Mouse (Mus musculus) embryonic facial prominence, embryonic 11.5 days (tissue): ENCODE data around the gene Tead2. TPM values are rescaled to one million over a fixed set of nuclear protein-coding genes. Genes with fewer than 3 reads are reported as not detected.
A peak's percentile ranks its signal among the peaks of the same experiment; 100 is the strongest.

Source experiments
- ATAC-seq: fragments of 200-750 bp; cut with Nextera tagmentation; replicated peaks from 2 replicates; pipeline ENCODE4 v1.8.0; 2017; ENCODE audit warnings: low read depth; ENCODE audit not compliant: insufficient number of reproducible peaks, low FRiP score, low TSS enrichment
- DNase-seq: peaks from one replicate; pipeline ENCODE4 v3.0.0-alpha.2; 2015; ENCODE audit warnings: low spot score
- H3K27ac ChIP-seq: fragments of 300-500 bp; sonication (generic); replicated peaks from 2 replicates; pipeline ENCODE4 v1.5.1; 2014; ENCODE audit warnings: mild to moderate bottlenecking, low read depth, low read length, control low read depth
- H3K27me3 ChIP-seq: fragments of 300-500 bp; sonication (generic); 2 replicates; pipeline ENCODE4 v1.6.1; 2014; ENCODE audit warnings: mild to moderate bottlenecking, low read length, moderate library complexity, mixed read lengths; ENCODE audit not compliant: control insufficient read depth, insufficient read depth
- H3K36me3 ChIP-seq: fragments of 300-500 bp; sonication (generic); replicated peaks from 2 replicates; pipeline ENCODE4 v1.6.1; 2014; ENCODE audit warnings: low read depth, mild to moderate bottlenecking, low read length, moderate library complexity, mixed read lengths; ENCODE audit not compliant: control insufficient read depth, insufficient read depth
- H3K4me1 ChIP-seq: fragments of 300-500 bp; sonication (generic); 2 replicates; pipeline ENCODE4 v1.6.1; 2014; ENCODE audit warnings: low read length, mixed read lengths; ENCODE audit not compliant: control insufficient read depth, insufficient read depth
- H3K4me2 ChIP-seq: fragments of 300-500 bp; sonication (generic); 2 replicates; pipeline ENCODE4 v1.6.1; 2014; ENCODE audit warnings: low read depth, mild to moderate bottlenecking, control low read depth, low read length, moderate library complexity
- H3K4me3 ChIP-seq: fragments of 300-500 bp; sonication (generic); 2 replicates; pipeline ENCODE4 v1.5.1; 2014; ENCODE audit warnings: low read depth, low read length, control low read depth
- H3K9ac ChIP-seq: fragments of 300-500 bp; sonication (generic); replicated peaks from 2 replicates; pipeline ENCODE4 v1.6.1; 2014; ENCODE audit warnings: mild to moderate bottlenecking, control low read depth, low read length
- H3K9me3 ChIP-seq: fragments of 300-500 bp; sonication (generic); replicated peaks from 2 replicates; pipeline ENCODE4 v1.6.1; 2016; ENCODE audit warnings: mild to moderate bottlenecking, low read length, inconsistent platforms, mixed read lengths; ENCODE audit not compliant: control insufficient read depth
- WGBS: fragments of 180-500 bp; shearing (Covaris S2); extraction: QIAGEN DNeasy Blood & Tissue Kit; methylation state at CpG from one replicate; pipeline ENCODE4 v1.1.7; 2014; 5-methylcytosine and 5-hydroxymethylcytosine counted together
- polyA plus RNA-seq: library from polyadenylated mRNA; unstranded; fragments of >200 nt; fragmentation: Nextera tagmentation; extraction: Ambion mirVana; gene quantifications from 2 replicates; pipeline ENCODE4 v1.2.1, GENCODE M21; 2014

The Tead2 gene
- polyA plus RNA-seq, 1 experiment from 2014 or later: 285 TPM

DNA sequence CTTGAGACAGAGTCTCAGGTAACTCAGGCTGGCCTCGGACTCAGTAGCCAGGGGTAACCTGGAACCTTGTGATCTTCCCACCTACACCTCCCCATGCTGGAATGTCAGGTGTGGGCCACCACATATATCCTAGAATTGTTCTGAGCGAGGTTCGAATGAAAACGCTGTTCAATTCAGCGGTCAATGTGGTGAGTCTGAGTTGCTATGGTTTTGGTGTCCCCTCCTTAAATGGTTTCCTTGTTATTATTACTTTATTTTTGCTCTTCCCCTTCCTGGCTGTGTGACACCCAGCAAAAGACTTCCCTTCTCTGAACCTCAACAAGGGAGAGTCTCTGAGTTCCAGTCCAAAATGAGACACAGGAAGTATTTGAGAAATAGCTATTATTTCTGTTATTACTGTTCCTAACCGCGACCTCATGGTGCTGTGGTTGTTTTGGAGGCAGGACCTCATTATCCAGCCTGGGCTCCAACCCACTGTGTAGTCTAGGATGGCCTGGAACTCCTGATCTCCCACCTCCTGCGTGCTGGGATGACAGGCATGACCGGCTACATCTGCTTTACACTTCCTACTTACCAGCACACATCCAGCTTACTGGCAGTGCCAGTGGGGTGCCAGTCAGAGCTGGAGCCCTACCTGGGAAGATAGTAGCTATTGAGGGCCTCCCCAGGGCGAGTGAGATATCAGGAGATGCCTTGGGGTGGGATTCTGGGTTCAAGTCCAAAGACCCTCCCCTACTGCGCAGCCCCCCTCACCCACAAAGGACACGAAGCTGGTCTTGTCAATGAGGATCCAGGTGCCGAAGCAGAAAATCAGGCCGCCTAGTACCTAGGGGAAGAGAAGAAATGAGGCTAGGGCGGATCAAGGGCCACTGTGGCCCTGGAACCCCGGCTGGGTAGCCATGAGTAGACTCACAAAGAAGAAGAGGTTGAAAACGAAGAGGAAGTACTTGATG, 22.5 kb downstream of the Tead2 start:
- Histone ChIP-seq H3K36me3 (no peaks in the 10 kb centered on the region; the same call in 1 of the 2 replicates), H3K27ac (no peak overlapping the region), H3K27me3 (peaks cover 13% of the 10 kb centered on the region), H3K4me2 (no peak overlapping the region), H3K9ac (no peak overlapping the region), H3K4me3 (no peak overlapping the region), H3K4me1 (peaks cover 5% of the 10 kb centered on the region), H3K9me3 (no peaks in the 10 kb centered on the region)
- no peak for ATAC-seq
- no peak for DNase-seq
- 76% methylated on average over 17 of the region's 17 CpGs for WGBS

DNA sequence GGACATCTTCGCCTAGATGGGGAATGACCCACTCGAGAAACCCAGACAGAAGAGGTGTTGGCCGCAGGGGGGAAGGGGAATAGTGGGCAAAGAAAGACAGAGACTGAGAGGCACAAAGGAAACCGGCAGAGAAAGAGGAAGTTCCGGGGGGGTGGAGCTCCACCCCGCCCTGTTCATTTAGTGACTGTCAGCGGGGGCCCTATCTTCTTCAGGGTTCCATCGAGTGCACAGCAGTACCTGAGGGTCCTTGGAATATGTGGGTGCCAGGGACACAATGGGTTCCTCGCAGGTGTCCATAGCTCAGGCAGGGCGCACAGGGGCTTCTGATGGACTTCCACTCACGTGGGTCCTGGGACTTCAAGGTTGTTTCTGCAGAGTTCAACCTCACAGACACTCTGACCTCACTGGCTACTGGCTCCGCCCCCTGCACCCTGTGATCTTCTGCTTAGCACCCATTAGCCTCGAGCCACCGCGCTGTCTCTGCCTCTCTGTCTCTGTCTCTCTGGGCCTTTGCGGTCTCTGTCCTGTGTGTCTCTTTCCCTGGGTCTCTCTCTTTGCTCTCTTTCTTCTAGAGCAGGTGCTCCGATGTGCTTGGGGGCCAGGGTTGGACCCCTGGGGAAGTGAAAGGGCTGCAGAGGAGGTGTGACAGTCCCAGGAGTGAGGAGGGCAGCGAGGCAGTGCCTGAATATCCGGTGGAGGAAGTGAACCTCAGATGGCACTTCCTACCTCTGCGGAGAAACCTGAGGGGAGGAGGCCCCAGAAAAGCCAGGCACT, 23.4 kb downstream of the Tead2 start, which contains the start of gene Cd37:
Gene Cd37 (minus strand): TSS at position 393 of the 774 bp plus-strand sequence.
- no peaks in the 10 kb centered on the region for H3K9me3 ChIP-seq
- no peak within 1 kb of the TSS for H3K27ac ChIP-seq
- H3K4me1 ChIP-seq: peaks cover 2% of the 10 kb centered on the region
- 40% methylated on average over 20 of the region's 20 CpGs for WGBS
- DNase-seq (no peak), ATAC-seq (no peak)
- no peak within 1 kb of the TSS for H3K9ac ChIP-seq
- peaks cover 13% of the 10 kb centered on the region for H3K27me3 ChIP-seq
- H3K36me3 ChIP-seq: no peaks in the 10 kb centered on the region
- H3K4me3 ChIP-seq: no peak within 1 kb of the TSS
- no peak within 1 kb of the TSS for H3K4me2 ChIP-seq

DNA sequence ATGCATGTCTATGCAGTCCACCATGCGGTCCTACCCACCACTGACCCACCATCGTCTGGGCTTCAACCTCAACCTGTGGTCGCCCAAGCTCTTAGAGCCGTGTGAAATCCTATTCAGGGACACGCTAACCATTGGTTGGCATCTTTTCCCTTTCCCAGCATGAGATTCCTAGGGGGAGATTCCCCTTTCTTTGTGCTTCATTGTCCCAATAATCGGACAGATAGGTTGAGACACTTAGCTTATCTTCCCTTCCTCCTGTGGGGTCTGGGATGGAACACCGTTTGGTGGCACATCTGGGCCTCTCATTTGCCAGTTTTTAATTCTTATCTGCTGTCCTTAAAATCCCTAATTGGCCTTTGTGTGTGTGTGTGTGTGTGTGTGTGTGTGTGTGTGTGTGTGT, 24.6 kb downstream of the Tead2 start:
- no peak overlapping the region for H3K4me3 ChIP-seq
- H3K4me1 ChIP-seq: no peaks in the 10 kb centered on the region
- no peak overlapping the region for H3K27ac ChIP-seq
- WGBS: 82% methylated on average over 7 of the region's 7 CpGs
- no peak overlapping the region for H3K9ac ChIP-seq
- peaks cover 13% of the 10 kb centered on the region for H3K27me3 ChIP-seq
- no peak overlapping the region for H3K4me2 ChIP-seq
- ATAC-seq (no peak), DNase-seq (no peak)
- H3K9me3 ChIP-seq: no peaks in the 10 kb centered on the region
- no peaks in the 10 kb centered on the region for H3K36me3 ChIP-seq

DNA sequence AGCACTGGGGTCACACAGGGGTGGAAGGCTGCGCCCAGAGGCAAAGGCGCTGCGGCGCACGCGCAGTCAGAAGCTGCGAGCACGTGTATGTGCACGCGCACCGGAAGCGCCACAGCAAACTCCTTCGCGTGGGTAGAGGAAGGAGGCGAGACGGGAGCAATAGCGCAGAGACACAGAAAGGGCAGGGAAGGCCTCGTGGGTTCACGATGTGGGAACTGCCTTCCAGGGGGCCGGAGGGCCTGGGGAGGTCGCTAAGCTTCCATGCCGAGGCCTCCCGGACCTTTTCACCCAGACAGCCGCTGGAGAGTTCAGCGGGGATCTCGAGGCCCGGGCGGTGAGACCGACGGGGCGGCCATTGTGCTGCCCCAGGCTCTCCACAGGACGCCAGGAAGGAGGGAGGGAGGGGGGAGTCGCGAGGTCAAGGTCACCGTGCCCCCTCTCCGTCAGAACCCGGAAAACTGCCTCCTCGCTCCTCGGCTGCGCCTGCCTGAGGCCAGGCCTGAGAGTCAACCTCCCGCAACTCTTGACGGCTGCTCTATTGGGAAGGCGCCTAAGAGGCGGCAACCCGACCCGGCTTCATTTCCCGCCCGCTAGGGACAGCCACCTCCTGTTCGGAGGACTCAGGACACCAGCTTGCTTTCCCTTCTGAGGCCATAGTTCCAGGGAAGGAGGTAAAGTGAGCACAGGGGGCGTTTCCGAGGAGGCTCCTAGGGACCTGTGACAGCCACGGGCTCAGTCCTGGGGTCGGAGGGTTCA, 25.3 kb downstream of the Tead2 start, which contains the start of gene Slc6a16:
Gene Slc6a16 (plus strand): TSS at position 453 of the 756 bp plus-strand sequence.
- peak; percentile 66 for DNase-seq
- Histone ChIP-seq H3K4me2 (peak within 1 kb of the TSS; percentile 47), H3K4me3 (peak within 1 kb of the TSS; percentile 18), H3K27me3 (peaks cover 13% of the 10 kb centered on the region), H3K9me3 (no peaks in the 10 kb centered on the region), H3K9ac (peak within 1 kb of the TSS; percentile 47), H3K27ac (no peak within 1 kb of the TSS), H3K4me1 (no peaks in the 10 kb centered on the region), H3K36me3 (no peaks in the 10 kb centered on the region)
- 9% methylated on average over 46 of the region's 53 CpGs for whole genome bisulfite sequencing
- ATAC-seq: no peak

DNA sequence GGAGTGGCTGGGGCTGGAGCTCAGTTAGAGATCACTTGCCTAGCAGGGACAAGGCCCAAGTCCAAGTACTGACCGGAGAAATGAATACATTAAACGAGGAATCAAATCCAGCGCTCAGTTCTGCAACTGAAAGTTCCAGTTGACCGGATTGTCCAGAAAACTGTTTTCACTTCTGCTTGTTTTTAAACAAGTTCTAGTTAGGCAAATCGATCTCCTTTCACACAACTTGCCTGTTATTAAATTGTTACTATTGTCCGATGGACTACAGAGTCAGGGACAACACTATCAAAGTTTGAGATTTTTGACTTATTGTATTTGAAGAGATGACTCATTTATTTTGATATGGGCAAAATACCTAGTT, 25.8 kb downstream of the Tead2 start:
- H3K9me3 ChIP-seq: no peaks in the 10 kb centered on the region
- no peak for DNase-seq
- no peaks in the 10 kb centered on the region for H3K4me1 ChIP-seq
- no peak overlapping the region for H3K9ac ChIP-seq
- no peak overlapping the region for H3K4me3 ChIP-seq
- WGBS: 75% methylated on average over 6 of the region's 6 CpGs
- no peaks in the 10 kb centered on the region for H3K36me3 ChIP-seq
- ATAC-seq: no peak
- no peak overlapping the region for H3K27ac ChIP-seq
- no peak overlapping the region for H3K4me2 ChIP-seq
- peaks cover 10% of the 10 kb centered on the region for H3K27me3 ChIP-seq

DNA sequence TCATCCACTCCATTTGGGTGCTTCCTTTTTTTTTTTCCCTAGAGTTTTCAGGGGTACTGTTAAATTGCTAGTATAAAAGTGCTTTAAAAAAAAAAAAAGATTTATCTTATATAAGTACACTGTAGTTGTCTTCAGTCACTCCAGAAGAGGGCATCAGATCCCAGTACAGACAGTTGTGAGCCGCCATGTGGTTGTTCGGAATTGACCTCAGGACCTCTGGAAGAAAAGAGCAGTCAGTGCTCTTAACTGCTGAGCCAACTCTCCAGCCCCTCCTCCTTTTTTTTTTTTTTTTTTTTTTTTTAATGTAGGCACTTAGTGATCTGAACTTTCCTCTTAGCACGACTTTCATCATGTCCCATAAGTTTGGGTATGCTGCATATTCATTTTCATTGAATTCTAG, 32.1 kb downstream of the Tead2 start:
- H3K4me1 ChIP-seq: no peaks in the 10 kb centered on the region
- WGBS: 37% methylated on average over 3 of the region's 3 CpGs

DNA sequence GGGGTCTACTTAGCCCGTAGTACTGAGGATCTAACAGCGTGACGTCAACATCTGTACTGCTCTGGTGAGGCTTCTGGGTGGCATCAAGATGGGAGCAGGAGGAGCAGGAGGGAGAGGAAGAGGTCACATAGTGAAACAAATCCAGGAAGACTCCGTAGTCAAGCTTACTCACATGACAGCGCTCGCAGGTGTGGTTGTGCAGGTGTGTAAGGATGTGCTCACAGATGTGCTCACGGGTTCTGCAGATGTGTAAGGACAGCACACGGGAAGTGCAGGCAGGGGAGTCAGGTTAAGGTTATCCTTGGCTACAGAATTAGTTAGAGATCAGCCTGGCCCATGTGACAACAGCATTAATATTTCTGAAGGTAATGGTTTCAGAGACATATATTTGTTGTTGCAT, 38.3 kb downstream of the Tead2 start:
- H3K9me3 ChIP-seq: no peaks in the 10 kb centered on the region
- DNase-seq (no peak), ATAC-seq (no peak)
- no peaks in the 10 kb centered on the region for H3K27me3 ChIP-seq
- no peaks in the 10 kb centered on the region for H3K4me1 ChIP-seq
- H3K4me3 ChIP-seq: no peak overlapping the region
- H3K27ac ChIP-seq: no peak overlapping the region
- H3K9ac ChIP-seq: no peak overlapping the region
- WGBS: 84% methylated on average over 8 of the region's 8 CpGs
- no peak overlapping the region for H3K4me2 ChIP-seq
- no peaks in the 10 kb centered on the region for H3K36me3 ChIP-seq

More for the DNA sequence above, 32.1 kb downstream of the Tead2 start:
- ATAC-seq (no peak), DNase-seq (no peak)
- no peak overlapping the region for H3K27ac ChIP-seq
- no peak overlapping the region for H3K9ac ChIP-seq
- H3K9me3 ChIP-seq: no peaks in the 10 kb centered on the region
- no peak overlapping the region for H3K4me2 ChIP-seq
- H3K27me3 ChIP-seq: no peaks in the 10 kb centered on the region
- H3K4me3 ChIP-seq: no peak overlapping the region
- no peaks in the 10 kb centered on the region for H3K36me3 ChIP-seq
